Mouse (Mus musculus) stomach, embryonic 14.5 days (tissue): Measurements from ENCODE around the gene Edc4. TPM values are rescaled to one million over a fixed set of nuclear protein-coding genes. Genes with fewer than 3 reads are reported as not detected.

ENCODE experiments used
- ATAC-seq: fragments of 200-750 bp; cut with Nextera tagmentation; 2 replicates; pipeline ENCODE4 v1.8.0; 2017; ENCODE audit warnings: low read depth, moderate TSS enrichment; ENCODE audit not compliant: insufficient number of reproducible peaks, insufficient read depth, low FRiP score
- H3K27ac ChIP-seq: fragments of 300-500 bp; sonication (generic); 2 replicates; pipeline ENCODE4 v1.5.1; 2014; ENCODE audit warnings: mild to moderate bottlenecking, low read length, moderate library complexity, mixed read lengths
- H3K27me3 ChIP-seq: fragments of 300-500 bp; sonication (generic); 2 replicates; pipeline ENCODE4 v1.6.1; 2014; ENCODE audit warnings: low read length, control low read depth, mixed read lengths; ENCODE audit not compliant: control insufficient read depth, insufficient read depth
- H3K36me3 ChIP-seq: fragments of 300-500 bp; sonication (generic); 2 replicates; pipeline ENCODE4 v1.6.1; 2014; ENCODE audit warnings: mild to moderate bottlenecking, control low read depth, low read length, moderate library complexity, mixed read lengths; ENCODE audit not compliant: control insufficient read depth, insufficient read depth
- H3K4me1 ChIP-seq: fragments of 300-500 bp; sonication (generic); 2 replicates; pipeline ENCODE4 v1.6.1; 2014; ENCODE audit warnings: low read length, control low read depth, mixed read lengths; ENCODE audit not compliant: control insufficient read depth, insufficient read depth
- H3K4me2 ChIP-seq: fragments of 300-500 bp; sonication (generic); replicated peaks from 2 replicates; pipeline ENCODE4 v1.6.1; 2014; ENCODE audit warnings: low read depth, low read length, control low read depth
- H3K4me3 ChIP-seq: fragments of 300-500 bp; sonication (generic); 2 replicates; pipeline ENCODE4 v1.5.1; 2014; ENCODE audit warnings: low read depth, low read length, control low read depth
- H3K9ac ChIP-seq: fragments of 300-500 bp; sonication (generic); replicated peaks from 2 replicates; pipeline ENCODE4 v1.6.1; 2014; ENCODE audit warnings: low read depth, mild to moderate bottlenecking, control low read depth, low read length, moderate library complexity, mixed read lengths
- H3K9me3 ChIP-seq: fragments of 300-500 bp; sonication (generic); 2 replicates; pipeline ENCODE4 v1.6.1; 2016; ENCODE audit warnings: low read depth, low read length, control low read depth; ENCODE audit not compliant: control insufficient read depth
- WGBS: fragments of 180-500 bp; shearing (Covaris S2); extraction: QIAGEN DNeasy Blood & Tissue Kit; methylation state at CpG from one replicate; pipeline ENCODE4 v1.1.7; 2014; 5-methylcytosine and 5-hydroxymethylcytosine counted together
- polyA plus RNA-seq: library from polyadenylated mRNA; unstranded; fragments of >200 nt; fragmentation: Nextera tagmentation; extraction: Ambion mirVana; gene quantifications from 2 replicates; pipeline ENCODE4 v1.2.1, GENCODE M21; 2014

Gene Edc4
- polyA plus RNA-seq, 1 experiment from 2014 or later = 34.4 TPM

- under 1% methylated on average over 34 of the region's 34 CpGs for WGBS
- Histone ChIP-seq H3K36me3 (peaks cover 17% of the 10 kb centered on the region), H3K9ac (peak overlapping the region; percentile 43), H3K4me1 (peaks cover 14% of the 10 kb centered on the region), H3K27me3 (no peaks in the 10 kb centered on the region), H3K4me2 (peak overlapping the region; percentile 68), H3K4me3 (peak overlapping the region; percentile 53), H3K9me3 (no peaks in the 10 kb centered on the region), H3K27ac (no peak overlapping the region)
- peak; percentile 83 for ATAC-seq
These were observed 29.0 kb upstream of the Edc4 start for GRCm38 (mm10) chr8:105851651-105852143.

- Histone ChIP-seq H3K36me3 (peaks cover 12% of the 10 kb centered on the region), H3K27ac (no peak overlapping the region), H3K9ac (no peak overlapping the region), H3K4me1 (peaks cover 19% of the 10 kb centered on the region), H3K4me3 (peak overlapping the region; percentile 53; the same call in 1 of the 2 replicates), H3K9me3 (no peaks in the 10 kb centered on the region), H3K27me3 (no peaks in the 10 kb centered on the region), H3K4me2 (no peak overlapping the region)
- WGBS = 78% methylated on average over 12 of the region's 12 CpGs
- ATAC-seq = no peak
These were observed 28.4 kb upstream of the Edc4 start for GRCm38 (mm10) chr8:105852146-105852729.

- Histone ChIP-seq H3K27ac (no peak within 1 kb of the TSS), H3K4me3 (no peak within 1 kb of the TSS), H3K9me3 (no peaks in the 10 kb centered on the region), H3K27me3 (no peaks in the 10 kb centered on the region), H3K9ac (no peak within 1 kb of the TSS), H3K4me1 (peaks cover 19% of the 10 kb centered on the region), H3K4me2 (no peak within 1 kb of the TSS), H3K36me3 (peaks cover 7% of the 10 kb centered on the region)
- WGBS = 88% methylated on average over 3 of the region's 3 CpGs
- ATAC-seq = no peak
These were observed 27.5 kb upstream of the Edc4 start, which contains the start of gene Cenpt for GRCm38 (mm10) chr8:105853178-105853577. Gene Cenpt (minus strand): TSS chr8:105853278.

- Histone ChIP-seq H3K9ac (no peak overlapping the region), H3K36me3 (peaks cover 4% of the 10 kb centered on the region), H3K27me3 (no peaks in the 10 kb centered on the region), H3K4me1 (peaks cover 20% of the 10 kb centered on the region), H3K4me3 (peak overlapping the region; percentile 67), H3K4me2 (peak overlapping the region; percentile 29; the same call in 1 of the 2 replicates), H3K9me3 (no peaks in the 10 kb centered on the region), H3K27ac (no peak overlapping the region)
- WGBS = 28% methylated on average over 8 of the region's 8 CpGs
- no peak for ATAC-seq
These were observed 26.4 kb upstream of the Edc4 start for GRCm38 (mm10) chr8:105854303-105854702.

- no peaks in the 10 kb centered on the region for H3K27me3 ChIP-seq
- peak within 1 kb of the TSS; percentile 98 for H3K4me2 ChIP-seq
- under 1% methylated on average over 43 of the region's 43 CpGs for WGBS
- no peaks in the 10 kb centered on the region for H3K9me3 ChIP-seq
- H3K36me3 ChIP-seq = peaks cover 4% of the 10 kb centered on the region
- peak within 1 kb of the TSS; percentile 67 for H3K4me3 ChIP-seq
- peak; percentile 90 for ATAC-seq
- peak within 1 kb of the TSS; percentile 87 for H3K27ac ChIP-seq
- H3K9ac ChIP-seq = peak within 1 kb of the TSS; percentile 77
- peaks cover 25% of the 10 kb centered on the region for H3K4me1 ChIP-seq
These were observed 25.9 kb upstream of the Edc4 start, which contains the start of gene Thap11 for GRCm38 (mm10) chr8:105854715-105855216. Gene Thap11 (plus strand): TSS chr8:105855132.

GRCm38 (mm10) chr8:105855248-105856167 is 25.2 kb upstream of the Edc4 start:
- Histone ChIP-seq H3K4me3 (peak overlapping the region; percentile 67), H3K36me3 (peaks cover 4% of the 10 kb centered on the region), H3K27me3 (no peaks in the 10 kb centered on the region), H3K9me3 (no peaks in the 10 kb centered on the region), H3K9ac (peak overlapping the region; percentile 77), H3K4me2 (peak overlapping the region; percentile 98), H3K27ac (peak overlapping the region; percentile 87), H3K4me1 (peaks cover 24% of the 10 kb centered on the region)
- ATAC-seq = no peak
- under 1% methylated on average over 71 of the region's 71 CpGs for WGBS

- ATAC-seq = no peak
- H3K27ac ChIP-seq = peak overlapping the region; percentile 87
These were observed 24.4 kb upstream of the Edc4 start for GRCm38 (mm10) chr8:105856168-105856835.

GRCm38 (mm10) chr8:105858495-105858894 is 22.2 kb upstream of the Edc4 start:
- Histone ChIP-seq H3K9ac (no peak overlapping the region), H3K27me3 (no peaks in the 10 kb centered on the region), H3K4me3 (no peak overlapping the region), H3K4me2 (no peak overlapping the region), H3K36me3 (peaks cover 4% of the 10 kb centered on the region), H3K4me1 (peaks cover 29% of the 10 kb centered on the region), H3K9me3 (no peaks in the 10 kb centered on the region), H3K27ac (no peak overlapping the region)
- 83% methylated on average over 5 of the region's 5 CpGs for WGBS
- ATAC-seq = no peak

More at GRCm38 (mm10) chr8:105856168-105856835, 24.4 kb upstream of the Edc4 start:
- Histone ChIP-seq H3K4me1 (peaks cover 20% of the 10 kb centered on the region), H3K9ac (peak overlapping the region; percentile 77), H3K4me2 (peak overlapping the region; percentile 98), H3K36me3 (peaks cover 4% of the 10 kb centered on the region), H3K4me3 (peak overlapping the region; percentile 67), H3K9me3 (no peaks in the 10 kb centered on the region), H3K27me3 (no peaks in the 10 kb centered on the region)
- WGBS = 15% methylated on average over 15 of the region's 15 CpGs
